Mouse (Mus musculus): ENCODE data around the gene Cacnb1. TPM values are rescaled to one million over a fixed set of nuclear protein-coding genes. Genes with fewer than 3 reads are reported as not detected.

Cacnb1 gene
- polyA plus RNA-seq, 1 experiment from 2014 or later = 3.5 TPM

- ATAC-seq = no peak
- no peak for DNase-seq (ENCODE audit: low spot score)
- H3K9ac ChIP-seq (replicated peaks; ENCODE audit: low read depth) = no peak overlapping the region
- no peaks in the 10 kb centered on the region for H3K9me3 ChIP-seq (ENCODE audit: low read length)
- TF ChIP-seq EP300 (IDR thresholded peaks at IDR 0.05) (no peak), CTCF (IDR thresholded peaks at IDR 0.05) (no peak)
- H3K4me1 ChIP-seq (ENCODE audit: insufficient read depth, low read depth, low read length) = no peaks in the 10 kb centered on the region
- no peaks in the 10 kb centered on the region for H3K36me3 ChIP-seq (ENCODE audit: insufficient read depth, low read length)
- WGBS = 76% methylated on average over 3 of the region's 3 CpGs
- peaks cover 8% of the 10 kb centered on the region for H3K27me3 ChIP-seq (replicated peaks; ENCODE audit: insufficient read depth, low read length)
- no peak overlapping the region for H3K4me2 ChIP-seq (replicated peaks; ENCODE audit: low read depth, low read length)
- no peak overlapping the region for H3K4me3 ChIP-seq (ENCODE audit: low read depth, low read length)
- H3K27ac ChIP-seq (ENCODE audit: low read length) = no peak overlapping the region
Observed at GRCm38 (mm10) chr11:97983506-97983905, 39.3 kb downstream of the Cacnb1 start.

- H3K9me3 ChIP-seq (ENCODE audit: low read length) = no peaks in the 10 kb centered on the region
- no peak overlapping the region for H3K4me2 ChIP-seq (replicated peaks; ENCODE audit: low read depth, low read length)
- H3K27me3 ChIP-seq (replicated peaks; ENCODE audit: insufficient read depth, low read length) = peaks cover 8% of the 10 kb centered on the region
- H3K36me3 ChIP-seq (ENCODE audit: insufficient read depth, low read length) = no peaks in the 10 kb centered on the region
- 69% methylated on average over 9 of the region's 9 CpGs for WGBS
- DNase-seq (ENCODE audit: low spot score) (no peak), ATAC-seq (no peak)
- no peak overlapping the region for H3K4me3 ChIP-seq (ENCODE audit: low read depth, low read length)
- H3K9ac ChIP-seq (replicated peaks; ENCODE audit: low read depth) = no peak overlapping the region
- no peak for TF ChIP-seq EP300 (IDR thresholded peaks at IDR 0.05)
- TF ChIP-seq CTCF (IDR thresholded peaks at IDR 0.05) = no peak
- no peaks in the 10 kb centered on the region for H3K4me1 ChIP-seq (ENCODE audit: insufficient read depth, low read depth, low read length)
- H3K27ac ChIP-seq (ENCODE audit: low read length) = no peak overlapping the region
Observed at GRCm38 (mm10) chr11:97982721-97983120, 40.1 kb downstream of the Cacnb1 start.

- DNase-seq (ENCODE audit: low spot score) (no peak), ATAC-seq (no peak)
- Histone ChIP-seq H3K36me3 (ENCODE audit: insufficient read depth, low read length) (no peaks in the 10 kb centered on the region), H3K27ac (ENCODE audit: low read length) (no peak overlapping the region), H3K4me3 (ENCODE audit: low read depth, low read length) (no peak overlapping the region), H3K4me1 (ENCODE audit: insufficient read depth, low read depth, low read length) (no peaks in the 10 kb centered on the region), H3K9me3 (ENCODE audit: low read length) (no peaks in the 10 kb centered on the region), H3K4me2 (replicated peaks; ENCODE audit: low read depth, low read length) (no peak overlapping the region), H3K27me3 (replicated peaks; ENCODE audit: insufficient read depth, low read length) (peaks cover under 1% of the 10 kb centered on the region; the same call in 1 of the 2 replicates), H3K9ac (replicated peaks; ENCODE audit: low read depth) (no peak overlapping the region)
- TF ChIP-seq EP300 (IDR thresholded peaks at IDR 0.05) (no peak), CTCF (IDR thresholded peaks at IDR 0.05) (no peak)
- WGBS = 71% methylated on average over 9 of the region's 9 CpGs
Observed at GRCm38 (mm10) chr11:97980531-97980966, 42.3 kb downstream of the Cacnb1 start.

GRCm38 (mm10) chr11:97979824-97980495 is 42.9 kb downstream of the Cacnb1 start:
- Histone ChIP-seq H3K9me3 (ENCODE audit: low read length) (no peaks in the 10 kb centered on the region), H3K36me3 (ENCODE audit: insufficient read depth, low read length) (no peaks in the 10 kb centered on the region), H3K9ac (replicated peaks; ENCODE audit: low read depth) (no peak overlapping the region), H3K4me3 (ENCODE audit: low read depth, low read length) (no peak overlapping the region), H3K27ac (ENCODE audit: low read length) (no peak overlapping the region), H3K4me2 (replicated peaks; ENCODE audit: low read depth, low read length) (no peak overlapping the region), H3K27me3 (replicated peaks; ENCODE audit: insufficient read depth, low read length) (no peaks in the 10 kb centered on the region), H3K4me1 (ENCODE audit: insufficient read depth, low read depth, low read length) (no peaks in the 10 kb centered on the region)
- TF ChIP-seq EP300 (IDR thresholded peaks at IDR 0.05) (no peak), CTCF (IDR thresholded peaks at IDR 0.05) (no peak)
- ATAC-seq = no peak
- no peak for DNase-seq (ENCODE audit: low spot score)
- WGBS = 72% methylated on average over 10 of the region's 10 CpGs

- H3K4me3 ChIP-seq (ENCODE audit: low read depth, low read length) = no peak overlapping the region
- H3K27ac ChIP-seq (ENCODE audit: low read length) = no peak overlapping the region
- H3K36me3 ChIP-seq (ENCODE audit: insufficient read depth, low read length) = no peaks in the 10 kb centered on the region
- no peaks in the 10 kb centered on the region for H3K27me3 ChIP-seq (replicated peaks; ENCODE audit: insufficient read depth, low read length)
- DNase-seq (ENCODE audit: low spot score) (no peak), ATAC-seq (no peak)
- no peak overlapping the region for H3K4me2 ChIP-seq (replicated peaks; ENCODE audit: low read depth, low read length)
- H3K9me3 ChIP-seq (ENCODE audit: low read length) = no peaks in the 10 kb centered on the region
- 84% methylated on average over 13 of the region's 13 CpGs for whole genome bisulfite sequencing
- no peak overlapping the region for H3K9ac ChIP-seq (replicated peaks; ENCODE audit: low read depth)
- no peaks in the 10 kb centered on the region for H3K4me1 ChIP-seq (ENCODE audit: insufficient read depth, low read depth, low read length)
- TF ChIP-seq CTCF (IDR thresholded peaks at IDR 0.05) (no peak), EP300 (IDR thresholded peaks at IDR 0.05) (no peak)
Observed at GRCm38 (mm10) chr11:97978392-97978791, 44.4 kb downstream of the Cacnb1 start.

- Histone ChIP-seq H3K27me3 (replicated peaks; ENCODE audit: insufficient read depth, low read length) (no peaks in the 10 kb centered on the region), H3K27ac (ENCODE audit: low read length) (no peak overlapping the region), H3K4me2 (replicated peaks; ENCODE audit: low read depth, low read length) (no peak overlapping the region), H3K4me1 (ENCODE audit: insufficient read depth, low read depth, low read length) (no peaks in the 10 kb centered on the region), H3K4me3 (ENCODE audit: low read depth, low read length) (no peak overlapping the region), H3K9ac (replicated peaks; ENCODE audit: low read depth) (no peak overlapping the region), H3K36me3 (ENCODE audit: insufficient read depth, low read length) (no peaks in the 10 kb centered on the region), H3K9me3 (ENCODE audit: low read length) (no peaks in the 10 kb centered on the region)
- ATAC-seq (no peak), DNase-seq (ENCODE audit: low spot score) (no peak)
- TF ChIP-seq CTCF (IDR thresholded peaks at IDR 0.05) (no peak), EP300 (IDR thresholded peaks at IDR 0.05) (no peak)
- WGBS = 70% methylated on average over 5 of the region's 5 CpGs
Observed at GRCm38 (mm10) chr11:97977797-97978196, 45.0 kb downstream of the Cacnb1 start.
